Mouse (Mus musculus): Measurements from ENCODE around the gene Mfsd4b5. TPM values are rescaled to one million over a fixed set of nuclear protein-coding genes. Genes with fewer than 3 reads are reported as not detected.
"Not testable (repeated sequence)": the region's sequence is repeated elsewhere in the genome, so short reads cannot be mapped to it uniquely, and the experiment has no call there.

The Mfsd4b5 gene
- total RNA-seq, 1 experiment: 0.18 TPM

GRCm38 (mm10) chr10:40020401-40020800 is 34.0 kb upstream of the Mfsd4b5 start:
- Histone ChIP-seq H3K9ac (ENCODE audit: insufficient read depth, low read depth, low read length, poor library complexity, severe bottlenecking) (no peak overlapping the region), H3K27ac (ENCODE audit: insufficient read depth, low read depth, low read length, poor library complexity, severe bottlenecking) (no peak overlapping the region), H3K4me3 (ENCODE audit: insufficient read depth in 1 of 2, low read depth in 1 of 2, low read length in 2 of 2, poor library complexity in 1 of 2, severe bottlenecking in 1 of 2) (no peak overlapping the region), H3K9me3 (ENCODE audit: control insufficient read depth, insufficient read depth, low read depth, low read length) (no peaks in the 10 kb centered on the region), H3K4me1 (ENCODE audit: control insufficient read depth in 2 of 2, insufficient read depth in 2 of 2, low read length in 2 of 2, poor library complexity in 1 of 2) (no peaks in the 10 kb centered on the region), H3K36me3 (ENCODE audit: control insufficient read depth, insufficient read depth, low read length, poor library complexity, severe bottlenecking) (no peaks in the 10 kb centered on the region)
- no peak for DNase-seq (ENCODE audit: low read depth, low spot score)
- in situ Hi-C loops (cut with MboI; ENCODE audit: low sequenced_read_pairs in 2 of 2, unreplicated experiment in 2 of 2): no loop called here
- TF ChIP-seq ZC3H11A (IDR thresholded peaks at IDR 0.05; ENCODE audit: borderline replicate concordance, low read depth, low read length) (no peak), ZNF384 (IDR thresholded peaks at IDR 0.05; ENCODE audit: low read depth, low read length) (no peak), CHD2 (IDR thresholded peaks at IDR 0.05; ENCODE audit: low read depth, low read length) (no peak), MAFK (IDR thresholded peaks at IDR 0.05; ENCODE audit: insufficient read depth, low read depth, low read length) (no peak), HCFC1 (IDR thresholded peaks at IDR 0.05; ENCODE audit: borderline replicate concordance, insufficient read depth, low read length) (no peak)

- no peak overlapping the region for H3K9ac ChIP-seq (ENCODE audit: insufficient read depth, low read depth, low read length, poor library complexity, severe bottlenecking)
- no peak for DNase-seq (ENCODE audit: low read depth, low spot score)
- in situ Hi-C loops (cut with MboI; ENCODE audit: low sequenced_read_pairs in 2 of 2, unreplicated experiment in 2 of 2): no loop called here
- TF ChIP-seq HCFC1 (IDR thresholded peaks at IDR 0.05; ENCODE audit: borderline replicate concordance, insufficient read depth, low read length): no peak
- TF ChIP-seq MAFK (IDR thresholded peaks at IDR 0.05; ENCODE audit: insufficient read depth, low read depth, low read length): no peak
- TF ChIP-seq ZC3H11A (IDR thresholded peaks at IDR 0.05; ENCODE audit: borderline replicate concordance, low read depth, low read length): no peak
- H3K4me3 ChIP-seq (ENCODE audit: insufficient read depth in 1 of 2, low read depth in 1 of 2, low read length in 2 of 2, poor library complexity in 1 of 2, severe bottlenecking in 1 of 2): no peak overlapping the region
- no peak overlapping the region for H3K27ac ChIP-seq (ENCODE audit: insufficient read depth, low read depth, low read length, poor library complexity, severe bottlenecking)
- no peaks in the 10 kb centered on the region for H3K36me3 ChIP-seq (ENCODE audit: control insufficient read depth, insufficient read depth, low read length, poor library complexity, severe bottlenecking)
- H3K9me3 ChIP-seq (ENCODE audit: control insufficient read depth, insufficient read depth, low read depth, low read length): no peaks in the 10 kb centered on the region
- no peaks in the 10 kb centered on the region for H3K4me1 ChIP-seq (ENCODE audit: control insufficient read depth in 2 of 2, insufficient read depth in 2 of 2, low read length in 2 of 2, poor library complexity in 1 of 2)
Measured at GRCm38 (mm10) chr10:40019492-40019891, 33.0 kb upstream of the Mfsd4b5 start.

GRCm38 (mm10) chr10:40018261-40018860 is 31.9 kb upstream of the Mfsd4b5 start:
- Histone ChIP-seq H3K27ac (ENCODE audit: insufficient read depth, low read depth, low read length, poor library complexity, severe bottlenecking) (no peak overlapping the region), H3K4me1 (ENCODE audit: control insufficient read depth in 2 of 2, insufficient read depth in 2 of 2, low read length in 2 of 2, poor library complexity in 1 of 2) (no peaks in the 10 kb centered on the region), H3K9ac (ENCODE audit: insufficient read depth, low read depth, low read length, poor library complexity, severe bottlenecking) (no peak overlapping the region), H3K9me3 (ENCODE audit: control insufficient read depth, insufficient read depth, low read depth, low read length) (no peaks in the 10 kb centered on the region), H3K4me3 (ENCODE audit: insufficient read depth in 1 of 2, low read depth in 1 of 2, low read length in 2 of 2, poor library complexity in 1 of 2, severe bottlenecking in 1 of 2) (no peak overlapping the region), H3K36me3 (ENCODE audit: control insufficient read depth, insufficient read depth, low read length, poor library complexity, severe bottlenecking) (no peaks in the 10 kb centered on the region)
- TF ChIP-seq CHD2 (IDR thresholded peaks at IDR 0.05; ENCODE audit: low read depth, low read length): no peak
- no peak for TF ChIP-seq HCFC1 (IDR thresholded peaks at IDR 0.05; ENCODE audit: borderline replicate concordance, insufficient read depth, low read length)
- no peak for TF ChIP-seq MAFK (IDR thresholded peaks at IDR 0.05; ENCODE audit: insufficient read depth, low read depth, low read length)
- TF ChIP-seq ZNF384 (IDR thresholded peaks at IDR 0.05; ENCODE audit: low read depth, low read length): no peak
- no peak for TF ChIP-seq ZC3H11A (IDR thresholded peaks at IDR 0.05; ENCODE audit: borderline replicate concordance, low read depth, low read length)
- in situ Hi-C loops (cut with MboI; ENCODE audit: low sequenced_read_pairs in 2 of 2, unreplicated experiment in 2 of 2): no loop called here
- no peak for DNase-seq (ENCODE audit: low read depth, low spot score)

- no peaks in the 10 kb centered on the region for H3K36me3 ChIP-seq (ENCODE audit: control insufficient read depth, insufficient read depth, low read length, poor library complexity, severe bottlenecking)
- TF ChIP-seq CHD2 (IDR thresholded peaks at IDR 0.05; ENCODE audit: low read depth, low read length) (no peak), HCFC1 (IDR thresholded peaks at IDR 0.05; ENCODE audit: borderline replicate concordance, insufficient read depth, low read length) (no peak), ZNF384 (IDR thresholded peaks at IDR 0.05; ENCODE audit: low read depth, low read length) (no peak), MAFK (IDR thresholded peaks at IDR 0.05; ENCODE audit: insufficient read depth, low read depth, low read length) (no peak), ZC3H11A (IDR thresholded peaks at IDR 0.05; ENCODE audit: borderline replicate concordance, low read depth, low read length) (no peak)
- no peaks in the 10 kb centered on the region for H3K9me3 ChIP-seq (ENCODE audit: control insufficient read depth, insufficient read depth, low read depth, low read length)
- no peak overlapping the region for H3K27ac ChIP-seq (ENCODE audit: insufficient read depth, low read depth, low read length, poor library complexity, severe bottlenecking)
- no peak for DNase-seq (ENCODE audit: low read depth, low spot score)
- H3K4me3 ChIP-seq (ENCODE audit: insufficient read depth in 1 of 2, low read depth in 1 of 2, low read length in 2 of 2, poor library complexity in 1 of 2, severe bottlenecking in 1 of 2): no peak overlapping the region
- in situ Hi-C loops (cut with MboI; ENCODE audit: low sequenced_read_pairs in 2 of 2, unreplicated experiment in 2 of 2): no loop called here
- no peak overlapping the region for H3K9ac ChIP-seq (ENCODE audit: insufficient read depth, low read depth, low read length, poor library complexity, severe bottlenecking)
- peaks cover 2 to 5% of the 10 kb centered on the region in 2 experiments; a peak in 2 of 4 replicates for H3K4me1 ChIP-seq (ENCODE audit: control insufficient read depth in 2 of 2, insufficient read depth in 2 of 2, low read length in 2 of 2, poor library complexity in 1 of 2)
Measured at GRCm38 (mm10) chr10:40009591-40009990, 23.1 kb upstream of the Mfsd4b5 start.

GRCm38 (mm10) chr10:40008847-40009246 is 22.4 kb upstream of the Mfsd4b5 start:
- in situ Hi-C loops (cut with MboI; ENCODE audit: low sequenced_read_pairs in 2 of 2, unreplicated experiment in 2 of 2); H3K36me3 ChIP-seq (ENCODE audit: control insufficient read depth, insufficient read depth, low read length, poor library complexity, severe bottlenecking); H3K9me3 ChIP-seq (ENCODE audit: control insufficient read depth, insufficient read depth, low read depth, low read length); H3K4me1 ChIP-seq (ENCODE audit: control insufficient read depth in 2 of 2, insufficient read depth in 2 of 2, low read length in 2 of 2, poor library complexity in 1 of 2); H3K4me3 ChIP-seq (ENCODE audit: insufficient read depth in 1 of 2, low read depth in 1 of 2, low read length in 2 of 2, poor library complexity in 1 of 2, severe bottlenecking in 1 of 2); H3K9ac ChIP-seq (ENCODE audit: insufficient read depth, low read depth, low read length, poor library complexity, severe bottlenecking); DNase-seq (ENCODE audit: low read depth, low spot score); H3K27ac ChIP-seq (ENCODE audit: insufficient read depth, low read depth, low read length, poor library complexity, severe bottlenecking): not testable (repeated sequence)

Data from ES-E14 (cell line).